Mouse (Mus musculus) embryonic facial prominence, embryonic 15.5 days (tissue): ENCODE measurements at regions not wholly inside any gene's neighbourhood (a gene's known extent, or its start where the extent isn't known, plus 50 kb on each side); places are given as distances from the start of the nearest gene placed in this dataset.

Experiments used
- ATAC-seq: fragments of 200-750 bp; cut with Nextera tagmentation; 2 replicates; pipeline ENCODE4 v1.8.0; 2017; ENCODE audit warnings: low read depth, moderate TSS enrichment; ENCODE audit not compliant: insufficient number of reproducible peaks, low FRiP score, low TSS enrichment
- H3K27ac ChIP-seq: fragments of 300-500 bp; sonication (generic); replicated peaks from 2 replicates; pipeline ENCODE4 v1.5.1; 2015; ENCODE audit warnings: mild to moderate bottlenecking, inconsistent platforms
- H3K27me3 ChIP-seq: fragments of 300-500 bp; sonication (generic); 2 replicates; pipeline ENCODE4 v1.6.1; 2015; ENCODE audit warnings: inconsistent platforms
- H3K36me3 ChIP-seq: fragments of 300-500 bp; sonication (generic); 2 replicates; pipeline ENCODE4 v1.6.1; 2015; ENCODE audit warnings: mild to moderate bottlenecking, inconsistent platforms
- H3K4me1 ChIP-seq: fragments of 300-500 bp; sonication (generic); 2 replicates; pipeline ENCODE4 v1.6.1; 2015; ENCODE audit warnings: inconsistent platforms
- H3K4me2 ChIP-seq: fragments of 300-500 bp; sonication (generic); replicated peaks from 2 replicates; pipeline ENCODE4 v1.6.1; 2015; ENCODE audit warnings: mild to moderate bottlenecking, inconsistent platforms
- H3K4me3 ChIP-seq: fragments of 300-500 bp; sonication (generic); replicated peaks from 2 replicates; pipeline ENCODE4 v1.5.1; 2015; ENCODE audit warnings: mild to moderate bottlenecking, inconsistent platforms
- H3K9ac ChIP-seq: fragments of 300-500 bp; sonication (generic); 2 replicates; pipeline ENCODE4 v1.6.1; 2015; ENCODE audit warnings: inconsistent platforms
- H3K9me3 ChIP-seq: fragments of 300-500 bp; sonication (generic); replicated peaks from 2 replicates; pipeline ENCODE4 v1.6.1; 2016; ENCODE audit warnings: inconsistent platforms
- whole genome bisulfite sequencing: fragments of 180-500 bp; shearing (Covaris S2); methylation state at CpG from one replicate; pipeline ENCODE4 v1.1.7; 2015; 5-methylcytosine and 5-hydroxymethylcytosine counted together

GRCm38 (mm10) chr1:79917426-79918150, 56.6 kb upstream of the Serpine2 start:
- no peak overlapping the region for H3K4me3 ChIP-seq
- ATAC-seq: no peak
- 53% methylated on average over 7 of the region's 7 CpGs for WGBS

More at GRCm38 (mm10) chr1:79917426-79918150, 56.6 kb upstream of the Serpine2 start:
- Histone ChIP-seq H3K9me3 (no peaks in the 10 kb centered on the region), H3K27me3 (no peaks in the 10 kb centered on the region), H3K27ac (no peak overlapping the region), H3K9ac (no peak overlapping the region), H3K4me2 (no peak overlapping the region), H3K4me1 (no peaks in the 10 kb centered on the region; the same call in 1 of the 2 replicates), H3K36me3 (no peaks in the 10 kb centered on the region)
